Mouse (Mus musculus) midbrain, embryonic 10.5 days (tissue): ENCODE data around the gene Prr18. TPM values are rescaled to one million over a fixed set of nuclear protein-coding genes. Genes with fewer than 3 reads are reported as not detected.
"Not testable (repeated sequence)": the region's sequence is repeated elsewhere in the genome, so short reads cannot be mapped to it uniquely, and the experiment has no call there.

Experiments
- DNase-seq: peaks from one replicate; pipeline ENCODE4 v3.0.0-alpha.2; 2017; ENCODE audit warnings: low spot score
- H3K27ac ChIP-seq: fragments of 300-500 bp; sonication (generic); replicated peaks from 2 replicates; pipeline ENCODE4 v1.5.1; 2016; ENCODE audit warnings: mild to moderate bottlenecking
- H3K27me3 ChIP-seq: fragments of 300-500 bp; sonication (generic); 2 replicates; pipeline ENCODE4 v1.6.1; 2016; ENCODE audit warnings: low read depth, mild to moderate bottlenecking; ENCODE audit not compliant: poor library complexity, severe bottlenecking
- H3K36me3 ChIP-seq: fragments of 300-500 bp; sonication (generic); 2 replicates; pipeline ENCODE4 v1.6.1; 2016; ENCODE audit warnings: mild to moderate bottlenecking, moderate library complexity
- H3K4me1 ChIP-seq: fragments of 300-500 bp; sonication (generic); 2 replicates; pipeline ENCODE4 v1.6.1; 2016
- H3K4me3 ChIP-seq: fragments of 300-500 bp; sonication (generic); 2 replicates; pipeline ENCODE4 v1.5.1; 2016; ENCODE audit warnings: mild to moderate bottlenecking, moderate library complexity
- H3K9me3 ChIP-seq: fragments of 300-500 bp; sonication (generic); replicated peaks from 2 replicates; pipeline ENCODE4 v1.6.1; 2016; ENCODE audit warnings: mild to moderate bottlenecking
- WGBS: fragments of 180-500 bp; shearing (Covaris S2); methylation state at CpG from one replicate; pipeline ENCODE4 v1.1.7; 2016; 5-methylcytosine and 5-hydroxymethylcytosine counted together
- polyA plus RNA-seq: library from polyadenylated mRNA; unstranded; fragments of >200 nt; fragmentation: Nextera tagmentation; extraction: Ambion mirVana; gene quantifications from 2 replicates; pipeline ENCODE4 v1.2.1, GENCODE M21; 2016

Gene Prr18
- 0.73 and 0.86 TPM in 2 replicates for polyA plus RNA-seq

DNA sequence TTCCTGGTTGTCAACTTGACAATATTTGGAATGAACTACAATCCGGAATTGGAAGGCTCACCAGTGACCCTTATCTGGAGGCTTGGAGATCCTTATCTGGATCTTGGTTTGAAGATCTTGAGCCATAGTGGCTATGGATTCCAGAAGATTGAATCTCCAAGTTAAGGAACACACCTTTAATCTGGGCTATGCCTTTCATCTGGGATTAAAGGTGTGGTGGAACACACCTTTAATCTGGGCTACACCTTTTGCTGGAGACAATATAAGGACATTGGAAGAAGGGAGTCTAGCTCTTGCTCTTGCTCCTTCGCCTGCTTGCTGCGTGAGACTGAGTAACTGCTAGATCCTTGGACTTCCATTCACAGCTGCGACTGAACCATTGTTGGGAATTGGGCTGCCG lies at the start of gene Prr18:
TSS of gene Prr18 (plus strand) at position 301 of the 400 bp plus-strand sequence.
- not testable (repeated sequence) for H3K4me3 ChIP-seq, DNase-seq, H3K36me3 ChIP-seq, H3K27ac ChIP-seq, H3K9me3 ChIP-seq
- Histone ChIP-seq H3K27me3 (peaks cover 41% of the 10 kb centered on the region), H3K4me1 (peaks cover 24% of the 10 kb centered on the region)
- 83% methylated on average over 1 of the region's 5 CpGs for WGBS

DNA sequence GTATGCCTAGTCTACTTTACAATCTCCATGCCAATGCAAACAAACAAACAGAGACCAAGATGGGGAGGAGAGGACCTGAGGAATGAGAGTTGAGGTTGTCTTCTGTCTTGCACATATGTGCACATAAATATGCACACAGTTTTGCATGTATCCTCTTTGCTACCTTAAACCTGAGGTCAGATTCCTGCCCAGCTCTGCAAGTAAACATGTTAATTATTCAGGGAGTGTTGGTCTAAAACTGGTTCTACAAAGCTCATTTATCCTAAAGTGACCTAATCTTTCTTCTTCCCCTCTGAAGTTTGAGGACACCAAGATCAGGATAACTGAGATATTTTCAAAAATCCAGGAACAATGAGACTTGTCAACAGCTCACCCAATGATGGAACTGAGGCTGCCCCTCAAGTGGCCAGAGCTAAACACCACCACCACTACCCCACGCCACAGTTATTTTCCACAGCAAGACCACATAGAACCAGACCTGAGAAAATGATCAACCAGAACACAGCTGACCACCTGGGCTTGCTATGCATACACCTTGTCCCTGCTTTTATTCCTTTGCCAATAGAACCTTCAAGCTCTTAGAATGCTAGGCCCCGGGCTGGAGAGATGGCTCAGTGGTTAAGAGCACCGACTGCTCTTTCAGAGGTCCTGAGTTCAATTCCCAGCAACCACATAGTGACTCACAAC lies 47.1 kb upstream of the Prr18 start:
- Histone ChIP-seq H3K27ac (no peak overlapping the region), H3K4me3 (no peak overlapping the region), H3K36me3 (0 out of 2 replicates have a peak, but pooled peaks cover 3% of the 10 kb centered on the region), H3K4me1 (peaks cover 1% of the 10 kb centered on the region; the same call in 1 of the 2 replicates), H3K27me3 (peaks cover 11% of the 10 kb centered on the region), H3K9me3 (no peaks in the 10 kb centered on the region)
- no peak for DNase-seq
- WGBS: 83% methylated on average over 3 of the region's 3 CpGs

GRCm38 (mm10) chr17:8290736-8291135 lies 46.5 kb upstream of the Prr18 start:
- Histone ChIP-seq H3K4me3 (no peak overlapping the region), H3K36me3 (0 out of 2 replicates have a peak, but pooled peaks cover 3% of the 10 kb centered on the region), H3K4me1 (no peaks in the 10 kb centered on the region), H3K27me3 (peaks cover 5% of the 10 kb centered on the region), H3K9me3 (no peaks in the 10 kb centered on the region), H3K27ac (no peak overlapping the region)
- no peak for DNase-seq

GRCm38 (mm10) chr17:8295825-8296224 lies 41.4 kb upstream of the Prr18 start:
- DNase-seq: no peak

GRCm38 (mm10) chr17:8296313-8296844 lies 40.9 kb upstream of the Prr18 start:
- Histone ChIP-seq H3K4me3 (no peak overlapping the region), H3K27me3 (no peaks in the 10 kb centered on the region), H3K4me1 (no peaks in the 10 kb centered on the region), H3K27ac (no peak overlapping the region), H3K9me3 (no peaks in the 10 kb centered on the region), H3K36me3 (no peaks in the 10 kb centered on the region; the same call in 1 of the 2 replicates)
- 88% methylated on average over 9 of the region's 9 CpGs for WGBS
- DNase-seq: no peak

More at GRCm38 (mm10) chr17:8295825-8296224, 41.4 kb upstream of the Prr18 start:
- no peaks in the 10 kb centered on the region for H3K27me3 ChIP-seq
- H3K36me3 ChIP-seq: no peaks in the 10 kb centered on the region; the same call in 1 of the 2 replicates
- H3K9me3 ChIP-seq: no peaks in the 10 kb centered on the region
- no peak overlapping the region for H3K4me3 ChIP-seq
- no peaks in the 10 kb centered on the region for H3K4me1 ChIP-seq
- no peak overlapping the region for H3K27ac ChIP-seq

DNA sequence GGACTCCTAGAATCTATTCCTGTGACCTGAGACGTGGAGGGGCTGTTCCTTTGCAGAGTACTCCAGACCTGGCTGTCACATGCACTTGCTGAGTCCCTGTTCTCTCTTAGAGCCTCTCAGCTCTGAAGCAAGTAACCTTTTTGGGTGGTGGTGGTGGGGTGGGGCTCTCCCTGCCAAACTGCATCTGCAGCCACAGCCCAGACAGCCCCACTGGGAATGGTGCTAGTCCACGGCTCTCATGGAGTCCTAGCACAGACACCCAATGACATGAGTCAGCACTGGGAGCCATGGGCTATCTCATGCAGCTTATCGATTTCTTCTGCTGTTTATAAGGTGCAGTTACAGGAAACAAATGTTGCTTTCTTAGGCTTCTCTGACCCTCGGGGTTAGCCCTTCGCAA lies 39.5 kb upstream of the Prr18 start:
- no peak for DNase-seq
- no peaks in the 10 kb centered on the region for H3K27me3 ChIP-seq
- no peaks in the 10 kb centered on the region for H3K9me3 ChIP-seq
- H3K4me1 ChIP-seq: no peaks in the 10 kb centered on the region
- H3K4me3 ChIP-seq: no peak overlapping the region
- no peak overlapping the region for H3K27ac ChIP-seq
- H3K36me3 ChIP-seq: no peaks in the 10 kb centered on the region; the same call in 1 of the 2 replicates
- WGBS: 84% methylated on average over 5 of the region's 5 CpGs

DNA sequence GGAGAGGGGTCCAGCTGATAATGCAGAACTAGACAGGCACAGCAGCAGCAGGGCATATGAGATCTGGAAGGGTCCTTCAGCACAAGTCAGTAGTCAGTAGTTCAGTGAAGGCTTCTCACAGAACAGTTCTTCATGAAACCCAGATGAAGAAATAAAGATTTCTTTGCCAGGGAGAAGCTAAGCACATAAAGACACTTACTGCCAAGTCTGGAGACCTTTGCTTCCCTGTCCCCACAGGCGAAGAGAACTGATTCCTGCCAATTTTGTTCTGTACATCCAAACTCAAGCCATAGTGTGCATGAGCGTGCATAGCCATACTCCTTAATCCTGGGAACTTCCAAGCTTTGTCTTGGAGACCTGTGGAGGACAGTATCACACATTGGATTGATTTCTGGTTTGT lies 39.0 kb upstream of the Prr18 start:
- WGBS: 86% methylated on average over 2 of the region's 2 CpGs

DNA sequence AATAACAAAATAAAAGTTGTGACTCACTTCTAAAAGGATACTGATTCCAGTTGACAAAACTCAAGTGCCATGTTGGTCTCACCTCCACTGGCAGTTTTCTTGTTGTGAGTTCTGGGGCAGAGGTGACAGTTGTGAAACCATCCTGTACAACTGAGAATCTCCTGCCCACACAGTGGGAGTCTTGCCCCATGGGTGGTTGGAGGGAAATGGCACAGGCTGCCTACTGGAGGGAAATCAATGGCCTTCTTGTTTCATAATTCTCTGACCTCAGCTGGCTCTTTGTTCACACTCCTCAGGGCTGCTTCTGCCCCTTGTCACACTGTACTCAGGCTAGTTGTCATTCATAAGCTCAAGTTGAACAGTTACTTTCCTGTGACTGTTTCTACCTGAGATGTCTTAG lies 37.7 kb upstream of the Prr18 start:
- Histone ChIP-seq H3K36me3 (no peaks in the 10 kb centered on the region; the same call in 1 of the 2 replicates), H3K27me3 (no peaks in the 10 kb centered on the region; the same call in 1 of the 2 replicates), H3K9me3 (no peaks in the 10 kb centered on the region), H3K4me1 (no peaks in the 10 kb centered on the region), H3K27ac (no peak overlapping the region), H3K4me3 (no peak overlapping the region)
- DNase-seq: no peak

More for the DNA sequence above, 39.0 kb upstream of the Prr18 start:
- no peak for DNase-seq
- no peaks in the 10 kb centered on the region for H3K27me3 ChIP-seq
- no peaks in the 10 kb centered on the region for H3K9me3 ChIP-seq
- H3K4me1 ChIP-seq: no peaks in the 10 kb centered on the region
- no peaks in the 10 kb centered on the region; the same call in 1 of the 2 replicates for H3K36me3 ChIP-seq
- H3K27ac ChIP-seq: no peak overlapping the region
- H3K4me3 ChIP-seq: no peak overlapping the region

- Histone ChIP-seq H3K27ac (no peak overlapping the region), H3K36me3 (no peaks in the 10 kb centered on the region; the same call in 1 of the 2 replicates)
These were observed 35.7 kb upstream of the Prr18 start for GRCm38 (mm10) chr17:8301515-8301914.

DNA sequence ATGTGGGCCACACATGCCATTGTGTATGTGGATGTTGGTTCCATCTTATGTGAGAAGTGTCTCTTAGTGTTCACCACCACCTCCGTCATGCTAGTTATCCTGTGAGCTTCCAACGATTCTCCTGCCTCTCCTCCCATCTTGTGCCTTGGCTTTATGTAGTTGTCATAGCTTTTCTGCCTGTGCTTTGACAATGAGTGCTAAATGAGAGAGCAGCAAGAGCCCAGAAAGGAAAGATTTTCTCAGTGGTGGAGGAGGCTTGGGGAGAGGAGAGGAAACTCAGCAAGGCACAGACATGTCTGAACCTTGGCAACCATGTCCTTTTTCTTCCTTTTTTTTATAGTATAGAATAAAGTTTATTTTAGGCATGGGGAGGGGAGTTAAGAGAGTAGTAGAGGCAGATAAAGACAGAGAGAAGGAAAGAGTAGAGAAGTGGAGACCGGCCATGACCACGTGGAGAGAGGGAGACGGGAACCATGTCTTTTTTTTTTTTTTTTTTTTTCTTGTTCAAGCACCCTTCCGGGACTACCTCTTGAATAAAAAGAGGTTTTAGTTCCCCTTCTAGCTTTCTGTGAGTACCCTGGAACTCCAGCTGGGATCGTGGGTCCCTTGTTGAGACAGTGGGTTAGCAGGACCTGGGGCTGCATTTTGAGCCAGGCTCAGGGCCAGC lies 34.4 kb upstream of the Prr18 start:
- Histone ChIP-seq H3K36me3 (no peaks in the 10 kb centered on the region; the same call in 1 of the 2 replicates), H3K4me1 (no peaks in the 10 kb centered on the region), H3K27ac (no peak overlapping the region), H3K27me3 (no peaks in the 10 kb centered on the region; the same call in 1 of the 2 replicates), H3K4me3 (no peak overlapping the region), H3K9me3 (no peaks in the 10 kb centered on the region)
- 75% methylated on average over 7 of the region's 7 CpGs for WGBS
- DNase-seq: no peak

More at GRCm38 (mm10) chr17:8301515-8301914, 35.7 kb upstream of the Prr18 start:
- H3K9me3 ChIP-seq: no peaks in the 10 kb centered on the region
- H3K4me1 ChIP-seq: no peaks in the 10 kb centered on the region
- WGBS: 81% methylated on average over 4 of the region's 4 CpGs
- H3K4me3 ChIP-seq: no peak overlapping the region
- no peaks in the 10 kb centered on the region; the same call in 1 of the 2 replicates for H3K27me3 ChIP-seq
- no peak for DNase-seq

- H3K4me1 ChIP-seq: no peaks in the 10 kb centered on the region
- no peaks in the 10 kb centered on the region for H3K9me3 ChIP-seq
- 72% methylated on average over 5 of the region's 5 CpGs for WGBS
- no peaks in the 10 kb centered on the region; the same call in 1 of the 2 replicates for H3K27me3 ChIP-seq
- H3K27ac ChIP-seq: no peak overlapping the region
- no peak overlapping the region for H3K4me3 ChIP-seq
- H3K36me3 ChIP-seq: no peaks in the 10 kb centered on the region; the same call in 1 of the 2 replicates
- DNase-seq: no peak
These were observed 33.6 kb upstream of the Prr18 start for GRCm38 (mm10) chr17:8303671-8304070.

DNA sequence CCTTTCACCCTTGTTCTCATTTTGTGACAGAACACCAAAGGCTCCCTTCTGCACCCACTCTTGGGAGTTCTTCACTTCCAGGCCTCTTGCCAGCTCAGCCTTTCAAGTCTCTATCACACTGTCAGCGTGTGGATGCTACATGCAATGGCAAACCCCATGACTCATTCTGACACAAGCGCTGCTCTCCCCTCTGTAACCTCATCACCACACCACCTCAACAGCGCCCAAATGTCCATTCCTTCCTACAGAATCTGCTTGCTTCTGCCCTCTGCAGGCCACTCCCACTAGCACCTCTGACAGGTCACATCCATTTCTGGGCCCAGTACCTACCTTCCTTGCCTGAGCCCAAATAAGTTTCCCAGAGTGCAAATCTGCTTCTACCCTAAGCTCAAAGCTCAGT lies 31.5 kb upstream of the Prr18 start:
- DNase-seq: no peak

More for the DNA sequence above, 31.5 kb upstream of the Prr18 start:
- Histone ChIP-seq H3K9me3 (no peaks in the 10 kb centered on the region), H3K27me3 (no peaks in the 10 kb centered on the region; the same call in 1 of the 2 replicates), H3K4me3 (no peak overlapping the region), H3K27ac (no peak overlapping the region), H3K36me3 (no peaks in the 10 kb centered on the region), H3K4me1 (peaks cover 7% of the 10 kb centered on the region; the same call in 1 of the 2 replicates)
- WGBS: 27% methylated on average over 3 of the region's 3 CpGs
